Mouse (Mus musculus) brain, embryonic 18.5 days (tissue): Measurements from ENCODE around the gene Slc5a6.
A peak's percentile ranks its signal among the peaks of the same experiment; 100 is the strongest.

ENCODE experiments used
- DNase-seq: peaks from one replicate; pipeline ENCODE4 v3.0.0-alpha.2; 2012; ENCODE audit warnings: low read depth, low spot score

The Slc5a6 gene

DNA sequence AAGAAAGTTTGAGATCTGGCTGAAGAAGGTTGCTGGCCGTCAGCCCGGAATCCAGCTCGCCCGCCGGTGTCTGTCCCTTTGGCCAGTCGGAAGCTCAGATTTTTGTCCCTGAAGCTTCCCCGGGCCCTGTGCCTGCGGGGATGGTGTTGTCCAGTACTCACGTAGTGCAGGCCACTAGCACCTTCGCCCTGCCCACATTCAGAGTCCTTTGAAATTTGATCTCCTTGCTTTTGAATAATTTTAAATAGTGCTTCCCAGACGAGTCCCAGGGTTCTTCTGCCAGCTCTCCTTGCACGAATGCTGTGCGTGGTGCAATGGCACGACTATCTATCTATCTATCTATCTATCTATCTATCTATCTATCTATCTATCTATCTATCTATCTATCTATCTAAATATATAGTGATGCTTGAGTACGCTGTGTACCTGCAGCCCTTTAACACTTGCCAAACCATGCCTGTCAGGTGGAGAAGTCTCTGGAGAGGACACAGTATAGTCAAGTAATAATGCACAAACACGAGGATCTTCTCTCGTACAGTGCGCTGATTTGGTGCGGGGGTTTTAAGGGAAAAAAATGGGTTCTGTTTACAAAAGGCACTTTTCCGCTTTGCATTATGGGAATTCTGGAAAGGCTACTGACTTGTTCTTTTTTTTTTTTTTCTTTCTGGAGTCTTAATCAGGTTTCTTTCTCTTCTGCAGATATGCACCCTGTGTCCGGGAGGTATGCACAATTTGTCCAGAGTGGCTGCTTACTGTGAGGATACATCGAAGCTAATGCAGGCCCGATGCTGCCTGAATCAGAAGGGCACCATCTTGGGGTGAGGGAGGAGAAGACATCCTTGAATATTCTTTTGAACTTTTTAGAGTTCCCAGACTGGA is at the start of gene Slc5a6:
Gene Slc5a6, minus strand, starts transcription at position 162 of the 879 bp plus-strand sequence.
- DNase-seq: no peak

GRCm38 (mm10) chr5:31095711-31096480 is 47.2 kb upstream of the Slc5a6 start:
- DNase-seq: no peak

DNA sequence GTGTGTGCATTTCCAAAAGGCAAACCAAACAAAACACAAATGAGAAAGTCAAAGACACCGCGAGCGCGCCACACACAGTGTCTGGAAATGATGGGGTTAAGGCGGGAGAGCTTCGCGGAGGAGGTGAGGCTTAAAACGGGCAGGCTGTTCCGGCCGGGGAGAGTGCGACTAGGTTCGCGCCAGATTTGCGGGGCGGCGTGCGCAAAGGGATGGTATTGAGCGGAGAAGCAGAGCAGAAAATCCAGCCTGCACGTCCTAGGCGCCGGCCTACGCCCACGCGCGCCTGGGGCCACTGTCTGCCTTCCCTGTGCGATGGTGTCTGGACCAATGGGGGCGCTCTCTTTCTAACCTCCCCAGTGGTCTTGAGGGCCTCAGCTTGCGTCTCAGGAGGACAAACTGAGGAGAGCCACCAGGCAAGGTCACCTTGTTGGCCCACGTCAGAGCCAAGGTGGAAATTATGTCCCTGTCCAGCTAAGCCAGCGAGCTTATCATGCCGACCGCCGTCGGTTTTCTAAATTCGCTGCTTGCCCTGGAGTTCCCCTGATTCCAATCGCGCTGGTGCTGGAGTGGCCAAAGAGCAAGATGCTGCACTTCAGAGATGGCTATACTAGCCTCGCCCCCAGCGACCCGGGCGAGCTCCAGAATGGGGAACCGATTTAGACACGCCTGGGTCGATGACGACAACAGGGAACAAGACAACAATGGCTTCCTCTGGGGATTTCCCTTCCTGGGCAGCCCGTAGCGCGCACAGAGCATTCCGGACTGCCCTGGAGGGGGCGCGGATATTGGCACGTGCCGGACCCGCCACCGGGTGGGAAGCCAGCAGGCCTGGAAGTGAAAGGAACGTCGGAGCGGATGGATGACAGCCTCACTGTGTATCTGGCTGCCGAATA is 46.3 kb upstream of the Slc5a6 start:
- no peak for DNase-seq

DNA sequence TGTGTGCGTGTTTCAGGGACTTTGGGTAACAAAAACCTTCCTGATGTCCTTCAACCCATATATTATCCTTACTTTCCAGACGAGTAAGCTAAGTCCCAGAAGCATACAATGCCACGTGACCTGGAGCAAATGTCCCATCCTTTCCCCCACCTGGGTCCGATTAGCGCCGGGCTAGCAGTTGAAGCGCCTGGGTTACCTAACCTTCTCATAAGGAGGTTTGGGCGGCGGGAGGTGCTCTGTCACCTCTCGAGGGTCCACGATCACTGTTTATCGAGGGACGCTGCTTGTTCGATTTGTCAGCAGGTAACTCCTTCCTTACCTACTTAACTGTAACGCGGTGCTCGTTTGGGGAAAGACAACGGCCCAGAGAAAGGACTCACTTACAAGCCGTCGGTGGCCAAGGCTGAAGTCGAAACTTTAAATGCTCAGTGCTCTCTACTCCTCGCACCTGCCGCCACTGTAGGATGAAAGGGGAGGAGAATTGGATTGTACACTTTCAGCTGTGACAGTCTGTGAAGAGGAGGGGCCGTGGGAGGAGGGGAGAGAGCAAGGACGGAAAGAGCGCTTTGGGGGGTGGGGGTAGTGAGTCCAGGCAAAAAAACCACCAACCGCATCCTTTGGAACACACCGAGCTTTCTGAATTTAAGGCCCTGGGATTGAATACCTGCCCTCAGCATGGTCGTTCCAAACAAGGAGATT is 45.5 kb upstream of the Slc5a6 start:
- no peak for DNase-seq

DNA sequence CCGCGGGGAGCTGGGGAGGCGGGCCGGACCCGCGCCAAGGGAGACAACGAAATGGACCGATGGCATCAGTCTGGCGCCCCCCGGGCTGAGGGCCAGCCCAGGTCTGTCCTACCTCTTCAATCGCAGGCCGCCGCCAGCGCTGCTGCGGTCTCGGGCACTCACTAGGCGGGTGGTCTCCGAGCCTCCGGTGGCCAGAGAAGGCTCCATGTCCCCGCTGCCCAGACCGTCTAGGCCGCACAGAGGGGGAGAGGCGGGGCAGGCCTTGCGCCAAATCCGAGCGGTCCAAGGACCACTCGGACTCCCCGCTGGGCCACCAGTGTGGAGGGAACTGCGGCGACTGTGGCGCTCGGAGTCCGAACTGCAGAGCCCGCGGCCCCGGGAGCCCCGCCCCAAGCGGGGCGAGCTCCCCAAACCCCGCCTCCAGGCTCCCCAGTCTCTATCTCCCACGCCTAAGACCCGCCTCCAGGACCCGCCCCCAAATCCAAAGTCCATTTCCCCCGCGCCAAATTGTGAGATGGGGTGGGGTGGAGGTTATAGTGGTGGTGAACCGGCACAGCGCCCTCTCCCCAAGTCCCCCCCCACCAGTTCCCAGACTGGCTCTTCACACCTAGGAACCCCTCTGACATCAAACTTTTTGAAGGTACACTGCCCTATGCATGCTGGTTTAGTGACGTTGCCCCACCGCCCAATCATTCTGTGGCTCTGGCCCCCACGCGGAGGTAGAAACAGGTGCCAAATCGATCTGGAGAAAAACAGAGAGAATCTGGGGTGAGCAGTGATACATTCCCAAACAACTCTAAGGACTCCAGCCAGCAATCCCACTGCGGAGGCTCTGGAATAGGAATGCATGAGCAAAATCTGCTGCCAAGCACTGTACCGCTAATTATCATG is 44.7 kb upstream of the Slc5a6 start:
- DNase-seq: no peak

GRCm38 (mm10) chr5:31092231-31092975 is 43.7 kb upstream of the Slc5a6 start:
- no peak for DNase-seq

DNA sequence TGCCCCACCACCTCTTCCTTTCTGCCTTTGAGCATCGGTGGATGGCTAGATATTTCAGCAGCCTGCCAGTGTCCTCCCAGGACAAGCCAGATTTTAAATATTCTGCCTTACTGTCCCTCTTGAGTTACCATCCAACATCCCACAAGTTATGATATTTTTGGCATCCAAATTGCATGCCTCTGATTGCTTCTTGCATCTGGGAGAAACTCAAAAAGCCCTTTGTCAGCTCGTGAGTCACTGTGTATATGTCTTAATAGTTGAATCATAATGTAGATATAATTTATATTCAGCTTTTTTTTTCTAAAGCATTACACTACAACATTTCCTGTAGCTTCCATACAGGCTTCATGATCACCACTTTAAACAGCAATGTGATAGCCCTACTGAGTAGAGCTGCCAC is 38.4 kb upstream of the Slc5a6 start:
- no peak for DNase-seq

- no peak for DNase-seq
These were observed 37.9 kb upstream of the Slc5a6 start for GRCm38 (mm10) chr5:31086606-31087005.

DNA sequence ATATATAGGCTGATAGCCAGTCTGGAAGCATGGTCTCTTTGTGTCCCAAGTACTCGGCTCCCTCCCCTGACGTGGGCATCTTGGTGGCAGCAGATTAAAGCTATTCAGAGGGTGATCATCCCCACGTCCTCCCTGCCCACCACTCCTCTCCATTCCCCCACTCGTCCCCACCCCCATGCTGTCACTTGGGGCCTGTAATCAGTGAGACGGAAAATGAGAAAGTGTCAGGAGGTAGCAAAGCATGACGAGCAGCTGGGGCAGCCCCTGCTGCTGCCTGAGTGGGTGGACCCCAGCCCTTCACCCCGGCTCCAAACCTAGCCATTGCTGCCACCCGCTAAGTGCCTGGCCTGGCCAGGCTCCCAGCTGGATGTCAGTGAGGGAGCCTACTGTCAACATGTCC is 35.2 kb upstream of the Slc5a6 start:
- DNase-seq: no peak

DNA sequence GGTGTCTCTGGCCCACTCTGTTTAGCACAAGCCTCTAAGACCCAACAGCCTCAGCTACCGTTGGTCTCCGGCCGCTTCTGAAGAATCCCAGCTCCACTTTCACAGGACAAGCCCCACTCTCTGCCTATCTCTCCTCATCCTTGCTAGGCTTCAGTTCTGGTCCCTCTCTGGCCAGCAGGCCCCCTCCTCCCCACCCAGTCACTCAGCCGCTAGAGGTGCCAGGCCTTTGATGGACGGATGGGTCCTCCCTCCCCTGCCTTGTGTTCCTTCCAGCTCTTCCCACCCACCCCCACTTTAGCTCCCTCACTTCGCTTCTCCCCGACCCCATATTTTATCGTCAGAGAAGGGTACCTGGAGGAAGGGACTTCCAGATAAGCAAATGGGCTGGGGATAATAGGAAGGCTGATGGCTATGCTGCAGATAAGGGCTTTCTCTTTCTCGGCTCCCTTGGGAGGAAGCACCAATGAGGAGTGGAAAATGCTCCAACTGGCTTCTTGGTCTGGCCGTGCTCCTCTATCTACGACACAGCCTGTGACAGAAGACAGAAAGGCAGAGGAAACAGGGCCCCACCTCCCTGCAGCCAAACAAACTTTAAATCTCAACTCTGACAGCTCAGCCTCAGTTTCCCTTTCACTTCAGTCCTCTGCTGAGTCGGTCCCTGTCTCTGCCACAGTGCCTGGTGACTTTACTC is 34.4 kb upstream of the Slc5a6 start:
- no peak for DNase-seq

GRCm38 (mm10) chr5:31082355-31082754 is 33.6 kb upstream of the Slc5a6 start:
- no peak for DNase-seq

- DNase-seq: no peak
These were observed 32.7 kb upstream of the Slc5a6 start for GRCm38 (mm10) chr5:31081386-31081785.

GRCm38 (mm10) chr5:31080795-31081164 is 32.1 kb upstream of the Slc5a6 start:
- DNase-seq: no peak

- DNase-seq: peak; percentile 20
These were observed 31.5 kb upstream of the Slc5a6 start for GRCm38 (mm10) chr5:31080059-31080794.

- no peak for DNase-seq
These were observed 27.6 kb upstream of the Slc5a6 start for GRCm38 (mm10) chr5:31076346-31076745.

- no peak for DNase-seq
These were observed 24.5 kb upstream of the Slc5a6 start for GRCm38 (mm10) chr5:31073176-31073575.

GRCm38 (mm10) chr5:31071821-31072220 is 23.1 kb upstream of the Slc5a6 start:
- DNase-seq: no peak

DNA sequence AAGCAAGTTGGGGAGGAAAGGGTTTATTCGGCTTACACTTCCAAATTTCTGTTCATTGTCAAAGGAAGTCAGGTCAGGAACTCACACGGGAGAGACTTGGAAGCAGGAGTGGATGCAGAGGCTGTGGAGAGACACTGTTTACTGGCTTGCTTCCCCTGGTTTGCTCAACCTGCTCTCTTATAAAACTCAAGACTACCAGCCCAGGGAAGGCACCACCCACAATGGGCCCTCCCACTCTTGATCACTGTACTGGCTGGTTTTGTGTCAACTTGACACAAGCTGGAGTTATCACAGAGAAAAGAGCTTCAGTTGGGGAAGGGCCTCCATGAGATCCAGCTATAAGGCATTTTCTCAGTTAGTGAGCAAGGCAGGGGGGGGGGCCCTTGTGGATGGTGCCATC is 22.3 kb upstream of the Slc5a6 start:
- DNase-seq: no peak
